Mouse (Mus musculus): Measurements from ENCODE around the gene Zpld1.

The Zpld1 gene

GRCm38 (mm10) chr16:55297886-55298285 is at the start of gene Zpld1:
Zpld1 (minus strand) TSS chr16:55297986.
- in situ Hi-C loops (cut with MboI, MseI): no loop called here

GRCm38 (mm10) chr16:55345644-55346043 is 47.9 kb upstream of the Zpld1 start:
- in situ Hi-C loops (cut with MboI, MseI): no loop called here

- in situ Hi-C loops (cut with MboI, MseI): loop anchor here (25.0 kb wide), 1 partner anchor 365 kb away; no protein-coding TSS in a partner anchor
Measured at GRCm38 (mm10) chr16:55321542-55322514, 24.0 kb upstream of the Zpld1 start.

- in situ Hi-C loops (cut with MboI, MseI): loop anchor here (25.0 kb wide), 1 partner anchor 370 kb away; no protein-coding TSS in a partner anchor
Measured at GRCm38 (mm10) chr16:55316996-55317395, 19.2 kb upstream of the Zpld1 start.

- in situ Hi-C loops (cut with MboI, MseI): loop anchor here (25.0 kb wide), 1 partner anchor 375 kb away; no protein-coding TSS in a partner anchor
Measured at GRCm38 (mm10) chr16:55312106-55312505, 14.3 kb upstream of the Zpld1 start.

- in situ Hi-C loops (cut with MboI, MseI): loop anchor here (10.0 kb wide), 1 partner anchor 1558 kb away; no protein-coding TSS in a partner anchor
Measured at GRCm38 (mm10) chr16:55282696-55283095, 15.1 kb downstream of the Zpld1 start.

GRCm38 (mm10) chr16:55277447-55277846 is 20.3 kb downstream of the Zpld1 start:
- in situ Hi-C loops (cut with MboI, MseI): no loop called here

GRCm38 (mm10) chr16:55265281-55265680 is 32.5 kb downstream of the Zpld1 start:
- in situ Hi-C loops (cut with MboI, MseI): no loop called here

- in situ Hi-C loops (cut with MboI, MseI): no loop called here
Measured at GRCm38 (mm10) chr16:55260862-55261574, 36.8 kb downstream of the Zpld1 start.

- in situ Hi-C loops (cut with MboI, MseI): no loop called here
Measured at GRCm38 (mm10) chr16:55259719-55260118, 38.1 kb downstream of the Zpld1 start.

- in situ Hi-C loops (cut with MboI, MseI): no loop called here
Measured at GRCm38 (mm10) chr16:55240996-55241395, 56.8 kb downstream of the Zpld1 start.

- in situ Hi-C loops (cut with MboI, MseI): no loop called here
Measured at GRCm38 (mm10) chr16:55228995-55229622, 68.7 kb downstream of the Zpld1 start.

GRCm38 (mm10) chr16:55203945-55204344 is 93.8 kb downstream of the Zpld1 start:
- in situ Hi-C loops (cut with MboI, MseI): no loop called here

- in situ Hi-C loops (cut with MboI, MseI): no loop called here
Measured at GRCm38 (mm10) chr16:55190397-55190796, 107.4 kb downstream of the Zpld1 start.

GRCm38 (mm10) chr16:55185370-55185769 is 112.4 kb downstream of the Zpld1 start:
- in situ Hi-C loops (cut with MboI, MseI): no loop called here
